Mouse (Mus musculus): ENCODE data around the gene Card14.

GRCm38 (mm10) chr11:119354798-119355442 is 47.4 kb downstream of the Card14 start:
- TF ChIP-seq CTCF (IDR thresholded peaks at IDR 0.05; ENCODE audit: borderline replicate concordance, extremely low read depth, insufficient read depth, insufficient read length) (no peak), POLR2A (IDR thresholded peaks at IDR 0.05; ENCODE audit: borderline replicate concordance, extremely low read depth, insufficient read depth, insufficient read length, poor library complexity, severe bottlenecking) (no peak)

Data from brain, embryonic 14.5 days (tissue).